Mouse (Mus musculus) liver, adult 2 months (tissue): ENCODE data around the gene Shmt2. TPM values are rescaled to one million over a fixed set of nuclear protein-coding genes. Genes with fewer than 3 reads are reported as not detected.

Experiments
- DNase-seq: peaks from one replicate; pipeline ENCODE4 v3.0.0-alpha.2; 2011; ENCODE audit warnings: low read depth, low spot score; ENCODE audit errors: extremely low read depth
- H3K27ac ChIP-seq: fragments of 200-500 bp; replicated peaks from 2 replicates; pipeline ENCODE4 v1.5.1; 2012; ENCODE audit warnings: low read depth, mild to moderate bottlenecking, control low read depth, inconsistent platforms, low read length; ENCODE audit not compliant: insufficient read depth
- H3K27me3 ChIP-seq: fragments of 200-500 bp; 2 replicates; pipeline ENCODE4 v1.6.1; 2012; ENCODE audit warnings: mild to moderate bottlenecking, moderate library complexity, low read length, inconsistent platforms; ENCODE audit not compliant: control insufficient read depth, insufficient read depth
- H3K36me3 ChIP-seq: fragments of 200-500 bp; 2 replicates; pipeline ENCODE4 v1.6.1; 2012; ENCODE audit warnings: low read length, inconsistent platforms; ENCODE audit not compliant: control insufficient read depth, insufficient read depth
- H3K4me1 ChIP-seq: fragments of 200-500 bp; 2 replicates; pipeline ENCODE4 v1.6.1; 2011; ENCODE audit warnings: low read length; ENCODE audit not compliant: control insufficient read depth, insufficient read depth
- H3K4me3 ChIP-seq: fragments of 200-500 bp; 2 replicates; pipeline ENCODE4 v1.5.1; 2011; ENCODE audit warnings: low read depth, mild to moderate bottlenecking, control low read depth, low read length, moderate library complexity; ENCODE audit not compliant: insufficient read depth
- H3K79me2 ChIP-seq: fragments of 200-500 bp; 2 replicates; pipeline ENCODE4 v1.6.1; 2012; ENCODE audit warnings: inconsistent platforms, mild to moderate bottlenecking, low read length, moderate library complexity; ENCODE audit not compliant: control insufficient read depth, insufficient read depth
- H3K9ac ChIP-seq: fragments of 200-500 bp; 2 replicates; pipeline ENCODE4 v1.6.1; 2012; ENCODE audit warnings: low read depth, mild to moderate bottlenecking, control low read depth, inconsistent platforms, low read length
- CTCF ChIP-seq: fragments of 200-500 bp; IDR thresholded peaks from 2 replicates; pipeline ENCODE4 v1.5.1; 2011; ENCODE audit warnings: low read depth, low read length, control low read depth
- POLR2A ChIP-seq: fragments of 200-500 bp; IDR thresholded peaks from 2 replicates; pipeline ENCODE4 v1.6.1; 2011; ENCODE audit warnings: low read length, control low read depth; ENCODE audit not compliant: insufficient read depth; ENCODE audit errors: extremely low read depth
- WGBS: fragments of 180-500 bp; shearing (Covaris S2); methylation state at CpG from one replicate; pipeline ENCODE4 v1.1.7; 2018; 5-methylcytosine and 5-hydroxymethylcytosine counted together
- polyA plus RNA-seq: library from polyadenylated mRNA; depleted of rRNA; stranded (reverse); fragments of >200 nt; gene quantifications from 2 replicates; pipeline ENCODE4 v1.2.3, GENCODE M21; 2012
- total RNA-seq: library from RNA; depleted of rRNA; stranded (reverse); fragments of >200 nt; gene quantifications from 2 replicates; pipeline ENCODE4 v1.2.3, GENCODE M21; 2014

The Shmt2 gene
- total and polyA plus RNA-seq, 2 experiments = 130 to 309 TPM

GRCm38 (mm10) chr10:127531548-127531947, 9.3 kb upstream of the Shmt2 start:
- no peak for DNase-seq
- Histone ChIP-seq H3K79me2 (no peaks in the 10 kb centered on the region), H3K4me3 (no peak overlapping the region), H3K4me1 (peaks cover 4% of the 10 kb centered on the region; the same call in 1 of the 2 replicates), H3K27ac (no peak overlapping the region), H3K9ac (no peak overlapping the region), H3K27me3 (peaks cover 50% of the 10 kb centered on the region), H3K36me3 (no peaks in the 10 kb centered on the region)
- TF ChIP-seq CTCF = no peak
- no peak for TF ChIP-seq POLR2A
- WGBS = 5% methylated on average over 4 of the region's 4 CpGs

- TF ChIP-seq POLR2A = no peak
- no peak overlapping the region for H3K4me3 ChIP-seq
- no peaks in the 10 kb centered on the region for H3K36me3 ChIP-seq
- H3K79me2 ChIP-seq = no peaks in the 10 kb centered on the region
- H3K27me3 ChIP-seq = peaks cover 50% of the 10 kb centered on the region
- H3K4me1 ChIP-seq = peaks cover 4% of the 10 kb centered on the region; the same call in 1 of the 2 replicates
- no peak for DNase-seq
- no peak overlapping the region for H3K27ac ChIP-seq
- 6% methylated on average over 23 of the region's 25 CpGs for WGBS
- H3K9ac ChIP-seq = no peak overlapping the region
Measured at GRCm38 (mm10) chr10:127530945-127531344, 8.7 kb upstream of the Shmt2 start.

- Histone ChIP-seq H3K4me1 (no peaks in the 10 kb centered on the region), H3K27me3 (peaks cover 36% of the 10 kb centered on the region), H3K36me3 (no peaks in the 10 kb centered on the region), H3K27ac (no peak overlapping the region), H3K9ac (no peak overlapping the region), H3K79me2 (no peaks in the 10 kb centered on the region), H3K4me3 (no peak overlapping the region)
- no peak for DNase-seq
- TF ChIP-seq CTCF = no peak
- TF ChIP-seq POLR2A = no peak
- 18% methylated on average over 17 of the region's 17 CpGs for WGBS
Measured at GRCm38 (mm10) chr10:127527481-127527880, 5.2 kb upstream of the Shmt2 start.

- H3K79me2 ChIP-seq = no peaks in the 10 kb centered on the region
- no peak overlapping the region for H3K27ac ChIP-seq
- H3K4me3 ChIP-seq = 0 out of 2 replicates have a peak overlapping the region, but pooled peaks have one; percentile 3
- H3K4me1 ChIP-seq = no peaks in the 10 kb centered on the region
- DNase-seq = peak; percentile 39
- H3K27me3 ChIP-seq = peaks cover 32% of the 10 kb centered on the region
- 1% methylated on average over 26 of the region's 26 CpGs for WGBS
- no peaks in the 10 kb centered on the region for H3K36me3 ChIP-seq
- TF ChIP-seq POLR2A (no peak), CTCF (peak; percentile 71)
- H3K9ac ChIP-seq = no peak overlapping the region
Measured at GRCm38 (mm10) chr10:127526681-127527080, 4.4 kb upstream of the Shmt2 start.

DNA sequence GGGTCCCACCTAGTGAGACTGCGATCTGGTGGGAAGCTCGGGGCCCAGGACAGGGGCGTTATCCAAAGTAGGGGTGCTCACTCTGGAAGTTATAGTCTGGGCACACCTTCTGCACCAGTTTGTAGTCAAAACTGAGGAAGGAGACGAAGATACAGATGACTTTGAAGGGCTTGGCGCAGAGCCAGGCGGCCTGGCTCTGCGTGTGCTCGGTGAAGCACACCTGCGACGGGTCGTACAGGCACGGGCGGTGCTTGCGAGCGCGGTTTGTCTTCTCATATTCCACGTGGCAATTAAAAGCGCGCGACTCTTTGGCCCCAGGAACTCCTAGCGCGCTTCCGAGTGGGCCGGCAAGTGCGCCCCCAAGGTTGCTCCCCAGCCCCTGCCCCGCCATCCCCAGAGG, 3.8 kb upstream of the Shmt2 start:
- Histone ChIP-seq H3K4me1 (no peaks in the 10 kb centered on the region), H3K36me3 (no peaks in the 10 kb centered on the region), H3K4me3 (no peak overlapping the region), H3K27ac (no peak overlapping the region), H3K27me3 (peaks cover 26% of the 10 kb centered on the region), H3K79me2 (no peaks in the 10 kb centered on the region), H3K9ac (no peak overlapping the region)
- WGBS = 4% methylated on average over 26 of the region's 26 CpGs
- DNase-seq = no peak
- no peak for TF ChIP-seq CTCF
- TF ChIP-seq POLR2A = no peak

DNA sequence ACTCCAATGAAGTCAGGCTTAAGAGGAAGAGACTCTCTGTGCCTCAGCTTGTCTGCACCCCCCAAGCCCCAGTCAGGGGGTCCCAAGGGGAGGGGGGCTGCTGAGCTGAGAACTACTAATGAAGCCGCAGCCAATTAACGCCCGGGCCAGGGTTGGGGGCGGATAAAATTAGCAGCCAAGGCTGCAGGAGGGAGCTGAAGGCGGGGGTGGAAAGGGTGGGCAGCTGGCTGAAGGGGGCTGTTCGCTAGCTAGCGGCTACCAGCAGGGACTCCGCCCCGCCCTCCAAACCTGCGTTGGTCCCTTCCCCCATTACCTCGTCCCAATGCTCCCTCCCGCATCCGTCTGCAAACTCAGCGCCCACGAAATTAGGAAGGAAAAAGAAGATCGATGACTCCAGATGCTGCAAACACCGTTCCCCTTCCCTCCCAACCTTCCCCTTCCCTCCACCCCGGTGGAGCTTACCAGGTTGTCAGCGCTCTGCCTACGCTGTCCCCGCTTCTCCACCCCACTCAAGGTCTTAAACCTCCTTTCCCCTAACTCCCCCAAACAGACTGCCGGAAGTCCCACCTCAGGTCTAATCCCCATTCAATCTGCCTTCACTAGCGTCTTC, 2.5 kb upstream of the Shmt2 start:
- WGBS = 26% methylated on average over 23 of the region's 23 CpGs
- H3K79me2 ChIP-seq = peaks cover 6% of the 10 kb centered on the region; the same call in 1 of the 2 replicates
- H3K9ac ChIP-seq = no peak overlapping the region
- H3K4me1 ChIP-seq = peaks cover 7% of the 10 kb centered on the region
- H3K36me3 ChIP-seq = no peaks in the 10 kb centered on the region
- TF ChIP-seq CTCF (no peak), POLR2A (no peak)
- peaks cover 21% of the 10 kb centered on the region for H3K27me3 ChIP-seq
- no peak overlapping the region for H3K4me3 ChIP-seq
- no peak overlapping the region for H3K27ac ChIP-seq
- DNase-seq = no peak
